Mouse (Mus musculus): ENCODE data around the gene Olfr71.

GRCm38 (mm10) chr4:43726228-43726993 lies 16.4 kb upstream of the Olfr71 start:
- no peak for TF ChIP-seq POLR2A (IDR thresholded peaks at IDR 0.05; ENCODE audit: borderline replicate concordance, control insufficient read depth, low read depth, low read length)
- TF ChIP-seq CTCF (IDR thresholded peaks at IDR 0.05; ENCODE audit: control insufficient read depth, insufficient read depth, low read length), result no peak
